Mouse (Mus musculus) megakaryocyte, embryonic 14.5 days (primary cell): ENCODE data around the gene Clk4.

Experiments
- FLI1 ChIP-seq: IDR thresholded peaks from 2 replicates; pipeline ENCODE4 v1.6.1; 2012; ENCODE audit warnings: low read length, inconsistent platforms, mixed read lengths
- GATA1 ChIP-seq: IDR thresholded peaks from 3 replicates; pipeline ENCODE4 v1.6.1; 2012; ENCODE audit warnings: mixed read lengths, low read length, inconsistent platforms, borderline replicate concordance

DNA sequence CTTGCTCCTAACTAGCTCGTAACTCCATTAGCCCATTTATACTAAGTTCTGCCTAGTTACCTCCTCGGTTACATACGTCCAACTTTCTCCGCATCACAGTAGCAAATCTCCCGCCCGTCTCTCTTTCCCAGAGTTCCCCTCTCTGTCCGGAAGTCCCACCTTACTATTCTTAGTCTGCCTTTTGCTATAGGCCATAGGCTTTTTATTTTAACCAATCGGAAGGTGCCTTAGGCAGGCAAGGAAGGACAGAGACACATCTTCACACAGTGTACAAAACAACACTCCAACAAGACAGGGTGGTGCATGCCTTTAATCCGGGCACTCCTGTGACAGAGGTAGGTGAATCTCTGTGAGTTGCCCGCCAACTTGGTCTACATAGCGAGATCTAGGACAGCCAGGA, 41.2 kb upstream of the Clk4 start, which contains the start of gene Gm12569:
- TF ChIP-seq GATA1: no peak
- TF ChIP-seq FLI1: no peak
